Mouse (Mus musculus): ENCODE measurements around the gene Mmp2. TPM values are rescaled to one million over a fixed set of nuclear protein-coding genes. Genes with fewer than 3 reads are reported as not detected.

The Mmp2 gene
- polyA plus RNA-seq, 1 experiment from 2014 or later = 35.9 TPM

- 75% methylated on average over 9 of the region's 9 CpGs for WGBS
- ATAC-seq (ENCODE audit: low FRiP score) = no peak
- no peaks in the 10 kb centered on the region for H3K27me3 ChIP-seq (ENCODE audit: control insufficient read depth, insufficient read depth, low read length)
- no peak overlapping the region for H3K4me3 ChIP-seq (replicated peaks; ENCODE audit: low read length)
- H3K4me1 ChIP-seq (replicated peaks; ENCODE audit: control insufficient read depth, insufficient read depth, low read length) = no peaks in the 10 kb centered on the region
- H3K9ac ChIP-seq = no peak overlapping the region
- no peaks in the 10 kb centered on the region for H3K36me3 ChIP-seq (replicated peaks; ENCODE audit: control insufficient read depth, insufficient read depth)
- H3K9me3 ChIP-seq (ENCODE audit: control insufficient read depth, low read length) = no peaks in the 10 kb centered on the region
- no peak overlapping the region for H3K4me2 ChIP-seq (replicated peaks)
- H3K27ac ChIP-seq = no peak overlapping the region
- no peak for DNase-seq (ENCODE audit: low spot score)
Measured at GRCm38 (mm10) chr8:92899590-92899989, 72.5 kb downstream of the Mmp2 start.

DNA sequence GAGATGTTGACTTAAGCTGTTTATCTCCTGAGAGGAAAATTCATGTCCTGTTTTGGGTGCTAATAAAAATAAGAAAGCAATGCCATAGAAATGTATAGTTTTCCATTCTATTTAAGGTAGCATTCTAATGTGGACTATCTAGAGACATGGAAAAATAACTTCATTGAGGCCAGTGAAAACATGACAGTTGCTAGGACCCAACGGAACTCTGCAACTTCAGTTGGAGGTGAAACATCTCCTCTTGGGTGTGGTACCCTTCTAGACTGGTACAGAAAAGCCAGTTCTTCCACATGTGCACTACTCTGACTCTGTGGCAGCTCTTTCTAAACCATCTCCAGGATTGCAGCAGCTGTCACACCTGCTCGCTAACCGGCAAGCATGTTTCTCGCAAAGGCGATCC, 74.0 kb downstream of the Mmp2 start, which contains the start of gene Capns2:
Capns2 (plus strand) TSS at position 301 of the 400 bp plus-strand sequence.
- no peaks in the 10 kb centered on the region for H3K27me3 ChIP-seq (ENCODE audit: control insufficient read depth, insufficient read depth, low read length)
- DNase-seq (ENCODE audit: low spot score) = no peak
- no peak within 1 kb of the TSS for H3K9ac ChIP-seq
- H3K27ac ChIP-seq = no peak within 1 kb of the TSS
- H3K36me3 ChIP-seq (replicated peaks; ENCODE audit: control insufficient read depth, insufficient read depth) = no peaks in the 10 kb centered on the region
- ATAC-seq (ENCODE audit: low FRiP score) = no peak
- H3K4me1 ChIP-seq (replicated peaks; ENCODE audit: control insufficient read depth, insufficient read depth, low read length) = no peaks in the 10 kb centered on the region
- H3K4me2 ChIP-seq (replicated peaks) = no peak within 1 kb of the TSS
- H3K9me3 ChIP-seq (ENCODE audit: control insufficient read depth, low read length) = no peaks in the 10 kb centered on the region
- WGBS = 96% methylated on average over 5 of the region's 5 CpGs
- H3K4me3 ChIP-seq (replicated peaks; ENCODE audit: low read length) = no peak within 1 kb of the TSS

DNA sequence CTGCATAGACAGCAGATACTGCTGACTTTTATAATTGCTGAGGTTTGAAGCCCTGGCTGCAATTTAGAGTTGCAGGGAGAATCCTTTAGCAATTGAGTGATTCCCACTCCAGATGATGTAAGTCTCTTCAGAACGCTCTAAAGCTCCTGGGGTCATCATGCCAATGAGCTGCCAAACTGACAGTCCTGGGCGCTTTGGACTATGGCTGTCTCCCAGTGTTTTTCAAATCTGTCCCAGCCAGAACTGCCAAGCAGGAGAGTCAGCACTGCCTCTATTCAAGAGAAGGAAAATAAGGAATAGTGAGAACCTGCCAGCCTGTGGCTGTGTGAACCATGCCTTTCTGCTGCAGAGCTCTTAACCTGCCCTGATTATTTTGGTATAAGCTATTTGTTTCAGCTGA, 75.9 kb downstream of the Mmp2 start:
- Histone ChIP-seq H3K4me2 (replicated peaks) (no peak overlapping the region), H3K27ac (no peak overlapping the region), H3K36me3 (replicated peaks; ENCODE audit: control insufficient read depth, insufficient read depth) (no peaks in the 10 kb centered on the region), H3K27me3 (ENCODE audit: control insufficient read depth, insufficient read depth, low read length) (no peaks in the 10 kb centered on the region), H3K9ac (no peak overlapping the region), H3K9me3 (ENCODE audit: control insufficient read depth, low read length) (no peaks in the 10 kb centered on the region), H3K4me1 (replicated peaks; ENCODE audit: control insufficient read depth, insufficient read depth, low read length) (no peaks in the 10 kb centered on the region), H3K4me3 (replicated peaks; ENCODE audit: low read length) (no peak overlapping the region)
- DNase-seq (ENCODE audit: low spot score) = no peak
- no peak for ATAC-seq (ENCODE audit: low FRiP score)
- WGBS = 74% methylated on average over 2 of the region's 2 CpGs

Other genes with a start within 250 kb of the Mmp2 start
- gene Irx6, start 153.0 kb upstream of the Mmp2 start, polyA plus RNA-seq (2014; fragmentation: Nextera tagmentation; extraction: Ambion mirVana) = 0.86 and 2.3 TPM in 2 replicates
- 10.2 and 11.8 TPM in 2 replicates for gene Lpcat2, start 28.0 kb downstream of the Mmp2 start, polyA plus RNA-seq (2014; fragmentation: Nextera tagmentation; extraction: Ambion mirVana)
- 0.27 and 0.86 TPM in 2 replicates for gene Capns2, start 74.1 kb downstream of the Mmp2 start, polyA plus RNA-seq (2014; fragmentation: Nextera tagmentation; extraction: Ambion mirVana)
- 1.7 and 3.4 TPM in 2 replicates for gene Slc6a2, start 132.8 kb downstream of the Mmp2 start, polyA plus RNA-seq (2014; fragmentation: Nextera tagmentation; extraction: Ambion mirVana)
- not detected in 2 replicates for gene Ces1a, start 220.9 kb downstream of the Mmp2 start, polyA plus RNA-seq (2014; fragmentation: Nextera tagmentation; extraction: Ambion mirVana)